Mouse (Mus musculus): ENCODE data around the gene Hoxc13. TPM values are rescaled to one million over a fixed set of nuclear protein-coding genes. Genes with fewer than 3 reads are reported as not detected.

Gene Hoxc13
- total RNA-seq, 2 experiments from 2014 or later: not detected

DNA sequence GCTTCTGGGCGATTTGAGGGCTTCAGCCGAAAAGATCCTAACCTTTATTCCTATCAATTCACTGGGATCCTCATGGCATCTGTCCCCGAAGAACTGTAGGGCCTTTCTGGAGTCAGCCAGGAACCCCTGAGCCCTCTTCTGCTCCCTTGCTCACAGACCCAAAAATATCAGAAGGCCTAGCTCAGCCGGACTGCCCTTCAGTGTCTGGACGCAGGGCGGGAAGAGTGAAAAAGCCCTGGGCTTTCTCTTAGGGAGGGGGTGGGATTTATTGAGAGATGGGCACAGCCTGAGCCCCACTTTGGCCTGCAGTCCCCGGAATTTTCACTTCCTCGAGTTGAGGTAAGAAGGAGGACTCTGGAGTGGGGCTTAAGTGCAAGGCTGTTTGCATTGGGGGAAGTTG lies 42.4 kb downstream of the Hoxc13 start:
- DNase-seq (ENCODE audit: low spot score in 2 of 2): no peak

DNA sequence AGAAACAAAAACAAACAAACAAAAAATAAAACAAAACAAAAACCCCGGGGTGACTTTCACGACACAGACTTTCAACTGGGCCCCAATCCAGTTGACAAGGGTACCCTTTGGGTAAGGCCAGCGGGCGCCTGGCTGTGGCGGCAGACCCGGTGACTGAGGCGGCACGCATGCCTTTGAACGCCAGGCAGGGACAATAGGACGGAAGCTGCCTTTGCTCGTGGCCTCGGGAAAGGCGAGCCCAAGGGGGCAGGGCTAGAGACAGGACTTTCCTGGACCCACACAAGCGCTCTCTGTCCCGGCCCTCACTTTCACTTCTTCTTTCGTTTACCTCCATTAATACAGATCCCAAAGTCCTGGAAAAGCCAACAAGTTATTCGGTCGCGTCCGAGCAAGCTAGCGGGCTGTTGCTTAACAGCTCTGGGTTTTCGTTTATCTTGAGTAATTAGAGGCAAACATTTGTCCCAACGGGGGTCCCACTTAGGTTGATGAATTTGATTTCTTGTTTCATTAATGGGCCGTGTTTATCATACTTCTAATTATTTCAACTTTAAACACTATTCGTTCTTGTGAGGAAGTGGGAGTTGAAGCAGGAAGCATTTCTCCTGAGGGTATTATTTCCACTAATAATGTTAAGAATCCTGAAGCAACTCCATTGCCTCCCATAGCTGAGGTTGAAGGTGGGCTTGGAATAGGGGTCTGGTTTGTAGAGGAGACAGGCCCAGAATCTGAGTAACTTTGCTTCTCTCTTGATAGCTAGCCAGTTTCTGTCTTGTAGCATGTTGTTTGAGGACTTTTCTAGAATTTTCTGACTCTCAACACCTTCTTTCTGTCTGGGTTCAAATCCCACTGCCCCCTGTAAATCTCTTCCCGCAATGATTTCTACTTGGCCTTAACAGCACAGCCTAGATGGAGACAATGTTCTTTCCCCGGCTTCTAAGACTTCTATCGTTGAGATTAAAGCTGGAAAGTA lies 43.1 kb downstream of the Hoxc13 start:
- no peak for DNase-seq (ENCODE audit: low spot score in 2 of 2)

DNA sequence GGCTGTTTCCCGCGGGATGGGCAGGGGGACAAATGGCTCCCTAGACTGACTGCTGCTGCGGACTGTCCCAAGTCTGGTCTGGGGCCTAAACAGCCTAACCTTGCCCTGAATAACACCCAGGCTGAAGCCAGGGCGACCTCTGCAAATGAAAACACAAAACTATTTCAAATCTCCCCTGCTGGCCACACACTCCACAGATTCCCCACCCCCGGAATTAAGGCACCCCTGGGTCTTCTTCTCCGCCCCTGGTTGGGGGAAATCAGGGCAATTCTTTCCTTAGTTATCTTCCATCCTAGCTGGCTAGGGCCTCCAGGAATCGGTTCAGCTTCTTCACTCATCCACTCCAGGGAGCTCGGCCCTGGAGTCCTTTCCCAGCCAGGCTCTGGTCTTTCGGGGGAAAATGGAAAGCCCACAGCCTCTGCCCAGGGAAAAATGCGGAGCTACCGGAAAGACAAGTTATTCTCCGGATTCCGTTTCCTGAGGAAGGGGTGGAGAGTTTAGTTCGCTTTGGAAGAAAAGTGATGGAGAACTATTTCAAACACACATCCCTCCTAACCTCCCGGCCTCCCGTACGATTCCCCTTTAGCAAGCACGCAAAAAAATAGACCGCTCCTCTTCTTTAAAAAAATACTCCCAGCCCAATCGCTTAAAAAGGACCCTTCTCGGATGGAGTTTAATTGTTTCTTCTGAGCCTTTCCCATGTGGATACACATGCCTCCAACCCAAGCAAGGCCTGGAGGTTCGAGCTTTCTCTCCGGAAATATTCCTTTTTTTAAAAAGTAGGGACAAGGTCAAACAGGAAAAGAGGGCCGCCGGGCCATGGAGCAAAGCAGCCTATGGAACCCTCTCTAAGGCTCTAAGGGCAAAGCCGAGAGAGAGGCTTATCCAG lies 44.3 kb downstream of the Hoxc13 start:
- DNase-seq (ENCODE audit: low spot score in 2 of 2): no peak

DNA sequence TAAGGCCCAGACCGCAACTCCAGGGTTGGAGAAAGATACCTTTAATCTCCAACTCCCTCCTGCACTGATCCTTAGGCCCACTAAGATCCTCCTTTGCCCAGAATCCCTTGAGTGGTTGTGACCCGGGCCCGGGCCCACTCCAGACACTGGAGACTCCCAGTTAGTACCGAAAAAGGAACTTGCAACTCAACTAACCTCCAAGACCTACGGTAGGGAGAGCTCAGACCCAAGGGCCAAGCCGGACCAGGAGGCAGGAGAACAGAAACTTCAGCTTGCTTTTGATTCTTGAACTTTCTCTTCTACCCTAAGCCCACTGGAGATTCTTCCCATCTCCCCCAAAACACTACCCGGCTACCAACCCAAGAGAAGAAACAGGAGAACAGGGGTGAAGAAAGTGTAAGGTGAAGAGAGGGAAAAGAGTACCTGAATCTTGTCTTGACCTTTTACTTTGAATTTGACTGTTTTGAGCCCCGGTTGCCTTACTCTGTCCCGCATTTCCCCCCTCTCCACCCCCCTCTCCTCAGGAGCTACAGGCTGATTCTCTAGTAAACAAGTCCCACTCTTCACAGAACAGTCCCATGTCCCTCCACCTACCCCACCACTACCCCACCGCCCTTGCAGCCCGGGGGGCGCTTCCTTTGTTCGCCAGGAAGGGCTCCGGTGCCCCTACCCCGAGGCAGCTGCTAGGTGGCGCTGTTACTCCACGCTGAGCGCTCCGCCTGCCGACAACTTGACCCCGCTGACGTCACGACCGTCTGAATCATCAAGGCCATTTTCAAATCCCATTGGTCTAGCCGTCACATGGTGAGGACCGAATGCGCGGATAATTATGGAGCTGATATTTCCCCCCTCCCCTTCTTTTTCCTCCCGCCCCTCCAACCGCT lies 45.2 kb downstream of the Hoxc13 start:
- no peak for DNase-seq (ENCODE audit: low spot score in 2 of 2)

DNA sequence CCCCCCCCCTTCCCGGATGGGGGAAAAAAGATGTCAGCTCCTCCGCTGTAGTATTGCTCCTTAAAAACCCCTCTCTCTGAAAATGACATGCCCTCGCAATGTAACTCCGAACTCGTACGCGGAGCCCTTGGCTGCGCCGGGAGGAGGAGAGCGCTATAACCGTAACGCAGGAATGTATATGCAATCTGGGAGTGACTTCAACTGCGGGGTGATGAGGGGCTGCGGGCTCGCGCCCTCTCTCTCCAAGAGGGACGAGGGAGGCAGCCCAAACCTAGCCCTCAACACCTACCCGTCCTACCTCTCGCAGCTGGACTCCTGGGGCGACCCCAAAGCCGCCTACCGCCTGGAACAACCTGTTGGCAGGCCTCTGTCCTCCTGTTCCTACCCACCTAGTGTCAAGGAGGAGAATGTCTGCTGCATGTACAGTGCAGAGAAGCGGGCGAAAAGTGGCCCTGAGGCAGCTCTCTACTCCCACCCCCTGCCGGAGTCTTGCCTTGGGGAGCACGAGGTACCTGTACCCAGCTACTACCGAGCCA lies 45.9 kb downstream of the Hoxc13 start, which contains the start of gene Hoxc10:
TSS of gene Hoxc10 (plus strand) at position 21 of the 536 bp plus-strand sequence.
- no peak for DNase-seq (ENCODE audit: low spot score in 2 of 2)

DNA sequence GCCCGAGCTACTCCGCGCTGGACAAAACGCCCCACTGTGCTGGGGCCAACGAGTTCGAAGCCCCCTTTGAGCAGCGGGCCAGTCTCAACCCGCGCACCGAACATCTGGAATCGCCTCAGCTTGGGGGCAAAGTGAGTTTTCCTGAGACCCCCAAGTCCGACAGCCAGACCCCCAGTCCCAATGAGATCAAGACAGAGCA lies 46.3 kb downstream of the Hoxc13 start, which contains the start of gene Hoxc5:
TSS of gene Hoxc5 (plus strand) at position 132 of the 199 bp plus-strand sequence.
- DNase-seq (ENCODE audit: low spot score in 2 of 2): no peak

DNA sequence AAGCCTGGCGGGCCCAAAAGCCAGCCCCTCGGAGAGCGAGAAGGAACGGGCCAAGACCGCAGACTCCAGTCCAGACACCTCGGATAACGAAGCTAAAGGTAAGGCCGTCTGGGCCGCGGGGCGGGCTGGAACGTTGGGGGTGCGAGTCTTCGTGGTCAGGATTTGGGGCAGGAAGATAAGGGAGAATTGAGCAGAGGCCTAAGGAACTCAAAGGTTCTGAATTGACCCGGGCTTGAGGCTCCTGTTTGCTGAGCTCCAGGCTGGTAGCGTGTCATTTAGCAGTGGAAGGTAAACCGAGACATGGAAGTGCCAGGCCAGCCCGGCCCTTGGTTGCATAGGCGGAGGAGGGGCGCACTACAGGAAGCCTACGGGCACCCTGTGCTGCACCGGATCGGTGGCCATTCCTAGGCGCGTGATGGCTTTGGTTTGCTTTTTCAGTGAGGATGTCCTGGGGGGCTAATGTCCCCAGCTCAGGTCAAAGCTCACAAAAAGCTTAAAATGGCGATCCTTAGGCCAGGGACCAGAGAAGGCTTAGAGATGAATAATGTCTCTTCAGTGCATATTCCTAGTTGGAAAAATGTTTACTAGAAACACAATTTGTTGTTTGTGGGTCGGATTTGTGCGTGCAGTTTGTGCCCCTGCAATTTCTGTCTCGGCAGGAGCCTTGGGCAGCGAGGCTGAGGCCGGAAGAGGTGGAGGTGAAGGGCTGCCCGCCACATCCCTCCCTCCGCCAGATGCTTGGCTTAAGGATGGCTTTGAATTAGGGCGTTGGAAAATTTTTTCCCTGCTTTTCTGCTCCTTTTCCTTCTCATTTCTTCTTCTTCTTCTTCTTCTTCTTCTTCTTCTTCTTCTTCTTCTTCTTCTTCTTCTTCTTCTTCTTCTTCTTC lies 46.9 kb downstream of the Hoxc13 start:
- DNase-seq (ENCODE audit: low spot score in 2 of 2): no peak

DNA sequence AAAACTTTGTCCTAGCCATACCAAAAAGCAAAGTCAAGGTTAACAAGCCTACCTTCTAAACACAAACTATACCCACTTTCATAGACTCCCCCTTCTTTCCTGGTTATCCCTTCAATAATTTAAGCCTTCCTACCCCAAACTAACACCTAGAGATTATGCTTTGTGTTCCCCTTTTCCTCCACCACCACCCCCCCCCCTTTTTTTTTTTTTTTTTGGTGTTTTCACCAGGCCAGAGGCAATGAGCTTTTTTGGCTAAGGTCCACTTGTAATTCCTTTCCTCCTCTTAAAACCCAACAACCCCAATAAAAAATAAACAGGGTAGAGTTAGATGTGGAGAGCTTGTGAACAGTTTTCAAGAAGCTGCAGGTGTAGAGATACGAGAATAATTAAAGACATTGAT lies 48.4 kb downstream of the Hoxc13 start:
- no peak for DNase-seq (ENCODE audit: low spot score in 2 of 2)

DNA sequence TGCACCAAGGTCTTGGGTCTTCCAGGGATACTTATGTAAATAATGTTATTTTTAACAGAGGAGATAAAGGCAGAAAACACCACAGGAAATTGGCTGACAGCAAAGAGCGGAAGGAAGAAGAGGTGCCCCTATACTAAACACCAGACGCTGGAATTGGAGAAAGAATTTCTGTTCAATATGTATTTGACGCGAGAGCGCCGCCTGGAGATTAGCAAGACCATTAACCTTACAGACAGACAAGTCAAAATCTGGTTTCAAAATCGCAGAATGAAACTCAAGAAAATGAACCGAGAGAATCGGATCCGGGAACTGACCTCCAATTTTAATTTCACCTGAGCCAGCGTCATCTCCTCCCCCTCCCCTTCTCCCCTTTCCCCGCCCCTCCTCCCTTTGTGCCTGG lies 49.8 kb downstream of the Hoxc13 start:
- peak in 1 of 2 experiments; percentile 18 for DNase-seq (ENCODE audit: low spot score in 2 of 2)

DNA sequence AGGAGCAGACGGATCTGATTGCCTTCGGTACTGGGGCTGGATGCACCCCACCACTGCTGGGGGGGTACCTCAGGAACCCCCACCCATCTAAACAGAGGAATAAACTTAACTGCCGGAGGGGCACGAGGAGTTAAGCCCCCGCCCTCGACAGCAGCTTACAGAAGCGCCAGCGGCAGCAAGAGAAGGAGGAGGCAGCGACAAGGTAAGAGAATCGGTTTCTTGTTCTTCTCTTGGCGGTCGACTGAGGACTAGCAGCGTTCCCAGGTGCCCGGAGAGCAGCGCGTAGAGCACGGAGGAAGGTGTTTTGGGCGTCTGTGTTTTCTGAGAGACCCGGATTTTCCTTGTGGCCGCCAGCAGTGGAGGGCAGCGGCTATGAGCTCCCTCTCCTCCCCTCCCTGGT lies 51.4 kb downstream of the Hoxc13 start:
- DNase-seq (ENCODE audit: low spot score in 2 of 2): no peak

DNA sequence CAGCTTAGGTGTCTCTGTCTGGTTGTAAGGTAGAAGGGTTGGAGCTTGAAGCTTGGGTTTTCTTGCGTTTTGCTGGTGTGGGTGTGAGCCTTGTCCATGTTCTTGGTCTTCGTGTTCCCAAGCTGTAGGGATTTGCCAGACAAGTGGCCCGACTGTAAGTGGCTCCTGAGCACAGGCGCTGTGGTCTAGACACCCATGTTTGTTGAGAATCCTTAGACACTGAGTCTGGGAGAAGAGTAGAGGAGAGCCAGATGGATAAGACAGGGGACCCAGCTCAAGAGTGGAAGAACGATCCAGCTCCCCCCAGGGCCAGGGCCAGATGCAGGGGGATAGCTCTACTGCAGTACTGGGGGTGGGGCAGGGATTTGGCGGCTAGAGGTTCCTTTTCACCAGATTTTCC lies 51.9 kb downstream of the Hoxc13 start:
- no peak for DNase-seq (ENCODE audit: low spot score in 2 of 2)

DNA sequence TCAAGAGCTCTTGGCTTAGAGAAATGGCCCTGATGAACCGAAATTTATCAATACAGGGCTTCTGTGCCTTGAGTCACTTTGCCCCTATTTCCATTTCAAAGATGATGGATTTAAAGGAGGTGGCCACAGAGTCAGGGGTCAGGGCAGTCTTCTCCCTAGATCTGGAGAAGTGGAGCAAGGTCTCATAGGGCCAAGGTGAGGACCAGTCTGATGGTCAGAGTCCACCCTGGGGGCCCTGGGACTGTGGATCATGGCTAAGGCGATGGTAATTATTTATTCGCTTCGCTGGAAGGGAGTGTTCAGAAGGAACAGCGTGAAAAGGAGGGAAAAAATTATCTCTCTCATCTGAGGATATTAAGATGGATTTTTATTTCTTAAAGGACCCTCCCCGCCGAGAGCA lies 54.1 kb downstream of the Hoxc13 start:
- DNase-seq (ENCODE audit: low spot score in 2 of 2): no peak

DNA sequence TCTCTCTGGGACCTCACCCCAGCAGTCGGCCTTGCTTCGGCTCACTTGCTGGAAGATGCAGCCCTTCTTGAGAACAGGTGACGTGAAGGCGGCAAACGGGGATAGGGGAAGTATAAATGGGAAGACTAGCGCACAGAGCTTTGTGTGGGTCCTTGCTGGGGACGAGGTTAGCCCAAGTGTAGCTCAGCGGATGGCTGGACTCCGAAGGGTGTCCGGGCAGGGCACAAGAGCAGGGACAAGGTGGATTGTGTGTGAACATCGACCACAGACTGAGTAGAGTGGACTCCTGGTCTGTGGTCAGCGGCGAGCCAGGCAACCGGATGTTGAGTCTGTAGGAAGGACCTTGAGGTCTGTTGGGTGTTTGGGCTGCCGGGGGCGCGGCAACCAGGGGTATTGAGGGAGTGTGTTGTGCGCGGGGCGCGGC lies 54.8 kb downstream of the Hoxc13 start:
- DNase-seq (ENCODE audit: low spot score in 2 of 2): no peak

DNA sequence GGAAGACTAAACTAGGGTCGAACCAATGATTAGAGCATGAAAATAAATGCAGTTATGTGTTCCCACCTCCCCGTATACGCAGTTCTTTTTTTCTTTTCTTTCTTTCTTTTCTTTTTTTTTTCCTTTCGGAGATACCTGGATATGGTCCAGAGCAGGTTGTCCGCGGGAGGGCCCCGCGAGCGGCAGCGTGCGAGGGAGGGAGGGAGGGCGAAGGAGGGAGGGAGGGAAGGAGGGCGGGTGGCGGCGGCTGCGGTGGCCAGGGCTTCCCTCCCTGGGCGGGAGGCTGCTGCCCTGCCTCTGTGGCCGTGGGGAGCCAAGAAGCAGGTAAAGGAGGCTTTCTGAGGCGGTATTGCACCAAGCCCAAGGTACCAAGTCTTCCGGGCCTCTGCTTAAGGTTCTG lies 55.3 kb downstream of the Hoxc13 start, which contains the start of gene Hoxc9:
TSS of gene Hoxc9 (plus strand) at position 269 of the 400 bp plus-strand sequence.
- DNase-seq (ENCODE audit: low spot score in 2 of 2): no peak

DNA sequence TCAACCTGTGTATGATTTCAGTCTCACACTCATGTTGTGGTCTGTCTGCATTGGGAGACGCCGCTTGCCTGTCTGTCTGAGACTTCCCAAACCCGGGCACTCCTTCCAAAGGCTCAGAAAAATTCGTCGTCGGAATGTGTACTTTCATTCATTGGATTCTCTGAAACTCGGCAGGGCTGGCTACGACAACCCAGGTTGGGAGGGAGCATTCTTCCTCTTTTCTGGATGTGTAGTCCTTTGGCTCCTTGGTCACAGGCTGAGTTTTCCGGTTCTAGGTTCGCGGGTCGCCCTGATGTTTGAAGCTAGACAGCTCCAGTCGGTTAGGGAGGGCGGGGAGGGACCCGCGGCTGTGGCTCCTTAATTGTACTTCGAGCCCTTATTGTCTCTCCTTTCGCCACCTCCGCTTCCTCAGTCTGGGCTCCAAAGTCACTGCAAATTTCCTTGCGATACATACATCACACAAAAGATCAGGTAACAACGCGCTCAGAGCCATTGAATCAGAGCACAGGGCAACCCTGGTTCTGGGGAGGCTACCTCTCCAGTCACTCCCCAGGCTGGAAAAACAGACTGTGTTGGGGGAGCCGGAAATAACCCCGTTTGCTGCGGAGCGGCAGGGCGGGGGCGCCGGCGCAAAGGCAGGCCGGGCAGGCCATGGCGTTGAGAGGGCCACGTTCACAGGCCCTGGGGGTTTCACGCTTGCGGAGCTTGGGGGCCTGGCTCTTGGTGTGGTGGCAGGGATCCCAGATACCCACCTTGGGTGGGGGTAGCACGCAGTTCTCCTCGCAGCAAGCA lies 55.9 kb downstream of the Hoxc13 start:
- no peak for DNase-seq (ENCODE audit: low spot score in 2 of 2)

DNA sequence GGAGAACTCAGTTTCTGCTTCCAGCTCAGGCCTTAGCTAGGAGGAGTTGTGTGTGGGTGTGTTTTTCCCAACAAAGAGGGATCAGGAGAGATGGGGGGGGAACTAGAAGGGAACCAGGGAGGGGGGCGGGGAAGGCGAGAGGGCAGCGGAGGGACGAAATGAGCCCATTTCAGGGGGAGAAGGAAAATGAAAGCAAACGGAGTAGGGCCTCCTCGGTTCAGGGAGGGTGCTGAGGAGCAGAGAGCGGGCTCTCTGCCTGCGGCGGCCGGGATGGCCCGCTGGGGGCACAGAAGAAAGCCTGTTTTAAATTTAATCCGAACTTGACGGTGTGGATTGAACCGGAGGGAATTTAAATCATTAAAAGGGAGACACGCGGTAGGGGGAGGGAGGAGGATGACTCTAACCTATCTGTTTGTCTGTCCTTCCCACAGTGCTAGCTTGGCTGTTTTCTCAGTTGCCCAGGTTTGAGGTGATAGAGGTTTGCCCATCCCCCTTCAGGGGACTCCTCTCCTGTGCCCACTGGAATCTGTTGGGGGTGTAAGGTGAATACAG lies 56.6 kb downstream of the Hoxc13 start:
- no peak for DNase-seq (ENCODE audit: low spot score in 2 of 2)
